Mouse (Mus musculus) CH12.LX (cell line): ENCODE data around the gene Rab37. TPM values are rescaled to one million over a fixed set of nuclear protein-coding genes. Genes with fewer than 3 reads are reported as not detected.

Experiments
- DNase-seq: peaks from one replicate; pipeline ENCODE4 v3.0.0-alpha.2; 2013; ENCODE audit errors: extremely low read depth
- H3K27ac ChIP-seq: 2 replicates; pipeline ENCODE4 v1.5.1; 2012; ENCODE audit warnings: low read depth, mild to moderate bottlenecking, control low read depth, moderate library complexity; ENCODE audit not compliant: insufficient read depth
- H3K27me3 ChIP-seq: replicated peaks from 2 replicates; pipeline ENCODE3; 2012; ENCODE audit warnings: inconsistent platforms
- H3K36me3 ChIP-seq, 2 experiments: replicated peaks in 1 of 2; 2 replicates each; pipeline versions ENCODE3 to v1.6.1; 2012; ENCODE audit warnings: inconsistent platforms in 1 of 2, low read length in 1 of 2, mild to moderate bottlenecking in 1 of 2, mixed read lengths in 1 of 2, moderate library complexity in 1 of 2; ENCODE audit not compliant: control insufficient read depth in 1 of 2, insufficient read depth in 1 of 2
- H3K4me1 ChIP-seq, 2 experiments: 2 replicates each; pipeline ENCODE4 v1.6.1; 2012; ENCODE audit warnings: inconsistent platforms in 1 of 2, moderate library complexity in 1 of 2; ENCODE audit not compliant: insufficient read depth in 2 of 2, control insufficient read depth in 1 of 2
- H3K4me2 ChIP-seq: 2 replicates; pipeline ENCODE4 v1.6.1; 2012; ENCODE audit warnings: low read depth, mild to moderate bottlenecking, control low read depth; ENCODE audit not compliant: poor library complexity, insufficient read depth, severe bottlenecking
- H3K4me3 ChIP-seq, 3 experiments: fragments of 150-350 bp in 1 of 3; sonication (generic) in 1 of 3; replicated peaks in 1 of 3; 2 replicates each; pipeline versions ENCODE3 to v1.5.1; 2011 to 2012; ENCODE audit warnings: low read depth in 2 of 3, low read length in 2 of 3, mild to moderate bottlenecking in 2 of 3, moderate library complexity in 2 of 3, control low read depth in 1 of 3, improper control_type of control experiment in 1 of 3, inconsistent platforms in 1 of 3, mixed read lengths in 1 of 3; ENCODE audit not compliant: poor library complexity in 1 of 3
- H3K79me2 ChIP-seq: replicated peaks from 2 replicates; pipeline ENCODE4 v1.6.1; 2012; ENCODE audit warnings: mild to moderate bottlenecking, moderate library complexity; ENCODE audit not compliant: control insufficient read depth, poor library complexity, insufficient read depth, severe bottlenecking; ENCODE audit errors: extremely low read depth
- H3K9ac ChIP-seq: 2 replicates; pipeline ENCODE4 v1.6.1; 2012; ENCODE audit warnings: low read depth, mild to moderate bottlenecking, control low read depth, moderate library complexity; ENCODE audit not compliant: insufficient read depth
- H3K9me3 ChIP-seq: replicated peaks from 2 replicates; pipeline ENCODE3; 2012; ENCODE audit warnings: low read length, inconsistent platforms, mixed read lengths
- BHLHE40 ChIP-seq: IDR thresholded peaks from 2 replicates; pipeline ENCODE4 v1.6.1; 2011; ENCODE audit warnings: mild to moderate bottlenecking, low read depth, low read length, improper control_type of control experiment
- CTCF ChIP-seq, 2 experiments: IDR thresholded peaks in 1 of 2; conservative IDR thresholded peaks in 1 of 2; 2 replicates each; pipeline ENCODE4 v1.5.1; 2011 to 2012; ENCODE audit warnings: low read depth in 2 of 2, low read length in 2 of 2, improper control_type of control experiment in 1 of 2, inconsistent platforms in 1 of 2, mild to moderate bottlenecking in 1 of 2, moderate library complexity in 1 of 2
- ELF1 ChIP-seq: IDR thresholded peaks from 2 replicates; pipeline ENCODE4 v1.6.1; 2014; ENCODE audit warnings: low read depth, mild to moderate bottlenecking, inconsistent platforms, low read length, improper control_type of control experiment
- HCFC1 ChIP-seq: IDR thresholded peaks from 2 replicates; pipeline ENCODE4 v1.6.1; 2012; ENCODE audit warnings: low read depth, mild to moderate bottlenecking, inconsistent platforms, low read length, improper control_type of control experiment
- IRF4 ChIP-seq: IDR thresholded peaks from 2 replicates; pipeline ENCODE4 v1.6.1; 2014; ENCODE audit warnings: low read depth, mild to moderate bottlenecking, inconsistent platforms, low read length, improper control_type of control experiment
- MAZ ChIP-seq: IDR thresholded peaks from 2 replicates; pipeline ENCODE4 v1.6.1; 2012; ENCODE audit warnings: low read depth, mild to moderate bottlenecking, inconsistent platforms, low read length, improper control_type of control experiment, moderate library complexity
- MEF2A ChIP-seq: IDR thresholded peaks from 2 replicates; pipeline ENCODE4 v1.6.1; 2014; ENCODE audit warnings: low read depth, mild to moderate bottlenecking, inconsistent platforms, low read length, improper control_type of control experiment, borderline replicate concordance
- MYC ChIP-seq: IDR thresholded peaks from 2 replicates; pipeline ENCODE4 v1.6.1; 2011; ENCODE audit warnings: low read depth, mild to moderate bottlenecking, improper control_type of control experiment, low read length
- NELFE ChIP-seq: IDR thresholded peaks from 2 replicates; pipeline ENCODE4 v1.6.1; 2011; ENCODE audit warnings: low read depth, low read length, improper control_type of control experiment
- RAD21 ChIP-seq: IDR thresholded peaks from 2 replicates; pipeline ENCODE4 v1.6.1; 2011; ENCODE audit warnings: low read depth, mild to moderate bottlenecking, low read length, improper control_type of control experiment, moderate library complexity
- SMC3 ChIP-seq: IDR thresholded peaks from 2 replicates; pipeline ENCODE4 v1.6.1; 2011; ENCODE audit warnings: low read depth, low read length, improper control_type of control experiment
- TBP ChIP-seq: conservative IDR thresholded peaks from 2 replicates; pipeline ENCODE4 v1.6.1; 2011; ENCODE audit warnings: low read depth, low read length, improper control_type of control experiment
- TCF12 ChIP-seq: IDR thresholded peaks from 2 replicates; pipeline ENCODE4 v1.6.1; 2014; ENCODE audit warnings: low read depth, mild to moderate bottlenecking, inconsistent platforms, low read length, improper control_type of control experiment
- USF1 ChIP-seq: IDR thresholded peaks from 2 replicates; pipeline ENCODE4 v1.6.1; 2014; ENCODE audit warnings: low read depth, mild to moderate bottlenecking, inconsistent platforms, low read length, improper control_type of control experiment
- ZC3H11A ChIP-seq: IDR thresholded peaks from 2 replicates; pipeline ENCODE4 v1.6.1; 2012; ENCODE audit warnings: low read depth, mild to moderate bottlenecking, inconsistent platforms, low read length, improper control_type of control experiment
- ZKSCAN1 ChIP-seq: IDR thresholded peaks from 2 replicates; pipeline ENCODE4 v1.6.1; 2012; ENCODE audit warnings: low read depth, inconsistent platforms, low read length, improper control_type of control experiment, borderline replicate concordance
- ZMIZ1 ChIP-seq: IDR thresholded peaks from 2 replicates; pipeline ENCODE4 v1.6.1; 2012; ENCODE audit warnings: low read depth, mild to moderate bottlenecking, inconsistent platforms, low read length, improper control_type of control experiment
- dilution Hi-C: fragments of 300-500 bp; cut with MboI; formaldehyde crosslinking; loops from 2 replicates; pipeline ENCODE4 v1.14.3; 2020; ENCODE audit warnings: low sequenced_read_pairs; ENCODE audit not compliant: extremely low pct_unique_long_range_greater_than_20kb, extremely low pct_ligation_motif_present
- in situ Hi-C: fragments of 300-500 bp; cut with MboI; formaldehyde crosslinking; loops from 3 replicates; pipeline ENCODE4 v1.14.3; 2019; ENCODE audit warnings: low sequenced_read_pairs, low pct_ligation_motif_present, low pct_unique_long_range_greater_than_20kb, mixed read lengths
- polyA plus RNA-seq: library from polyadenylated mRNA; unstranded; fragments of >175 nt; gene quantifications from 2 replicates; pipeline ENCODE4 v1.2.1, GENCODE M21; 2012; ENCODE audit warnings: low read depth; ENCODE audit not compliant: insufficient read length
- total RNA-seq, 2 experiments: library from RNA; depleted of rRNA; stranded (reverse); fragments of 300-350 nt in 1 of 2; fragments of >200 nt in 1 of 2; gene quantifications; 2 replicates each; pipeline ENCODE4 v1.2.3; 2012 to 2014

The Rab37 gene
- total and polyA plus RNA-seq, 3 experiments, result 2.0 to 3.6 (median 2.3) TPM

GRCm38 (mm10) chr11:115086213-115086612 is 5.0 kb upstream of the Rab37 start (continued):
- TF ChIP-seq MEF2A, result 0 out of 2 replicates have a peak, but pooled peaks have one; percentile 40
- no peak for TF ChIP-seq MAZ

- Histone ChIP-seq H3K4me3 (no peak overlapping the region), H3K4me2 (no peak overlapping the region), H3K79me2 (no peaks in the 10 kb centered on the region), H3K4me1 (peaks cover 10 to 19% of the 10 kb centered on the region in 2 experiments), H3K36me3 (no peaks in the 10 kb centered on the region), H3K27ac (no peak overlapping the region), H3K9me3 (peaks cover 15% of the 10 kb centered on the region), H3K27me3 (no peaks in the 10 kb centered on the region), H3K9ac (no peak overlapping the region)
- in situ Hi-C loops, result no loop called here
- dilution Hi-C loops, result no loop called here
- no peak for DNase-seq
- no peak for TF ChIP-seq USF1
- peak; percentile 17; the same call in 1 of the 2 replicates for TF ChIP-seq HCFC1
- no peak for TF ChIP-seq ZKSCAN1
- TF ChIP-seq ZC3H11A, result peak; percentile 52
- peak; percentile 69 to 93 for TF ChIP-seq CTCF (conservative IDR thresholded peaks at IDR 0.05 in 1 of 2, IDR thresholded peaks at IDR 0.05 in 1 of 2; ENCODE audit: low read depth in 2 of 2, low read length in 2 of 2)
- 0 out of 2 replicates have a peak, but pooled peaks have one; percentile 31 for TF ChIP-seq TCF12
- TF ChIP-seq ZMIZ1, result no peak
- peak; percentile 80 for TF ChIP-seq SMC3
- peak; percentile 59 for TF ChIP-seq RAD21
Observed at GRCm38 (mm10) chr11:115089853-115090252, 1.4 kb upstream of the Rab37 start.

GRCm38 (mm10) chr11:115092140-115092539 is 909 bp downstream of the Rab37 start:
- no peak for DNase-seq
- Histone ChIP-seq H3K36me3 (no peaks in the 10 kb centered on the region), H3K79me2 (no peaks in the 10 kb centered on the region), H3K4me1 (peaks cover 9 to 29% of the 10 kb centered on the region in 2 experiments), H3K27me3 (no peaks in the 10 kb centered on the region), H3K4me3 (no peak overlapping the region), H3K4me2 (no peak overlapping the region), H3K9ac (no peak overlapping the region), H3K27ac (no peak overlapping the region), H3K9me3 (peaks cover 15% of the 10 kb centered on the region)
- dilution Hi-C loops, result no loop called here
- TF ChIP-seq TBP (no peak), ELF1 (no peak), IRF4 (no peak), ZC3H11A (no peak), BHLHE40 (no peak), NELFE (no peak), MYC (no peak)
- in situ Hi-C loops, result no loop called here
